Comparison of ENCODE assay signal across 18 mouse cellular contexts in genomic region chr2:13634866-13635265, GRCm38 (mm10).
DNase-seq lines count a peak whose midpoint lies in the region; ATAC-seq and TF ChIP-seq lines count a peak whose summit lies in the region.
"Had no signal": no experiment of that assay in that cellular context is flagged by ENCODE, and none has a peak within 500 bp of the region (broad histone marks: within the 10 kb centered on the region; RNA-seq: fewer than 3 reads in every experiment).

No protein-coding gene starts in this region.

- ATAC-seq in liver, postnatal 0 days, result no peak
- ATAC-seq: forebrain, embryonic 16.5 days had no signal

- no peak for TF ChIP-seq CTCF in liver, postnatal 0 days (IDR thresholded peaks at IDR 0.05; ENCODE audit: low read depth)

- no peak overlapping the region for H3K9ac ChIP-seq in liver, postnatal 0 days (replicated peaks)
- H3K9ac ChIP-seq: embryonic facial prominence, embryonic 12.5 days; neural tube, embryonic 15.5 days had no signal

- H3K27ac ChIP-seq in liver, postnatal 0 days (ENCODE audit: low read depth), result no peak overlapping the region
- H3K27ac ChIP-seq: embryonic facial prominence, embryonic 12.5 days; neural tube, embryonic 15.5 days had no signal

- TF ChIP-seq EP300 in liver, postnatal 0 days (IDR thresholded peaks at IDR 0.05; ENCODE audit: low read depth), result no peak

- H3K4me2 ChIP-seq in liver, postnatal 0 days (ENCODE audit: low read depth, low read length), result no peak overlapping the region
- H3K4me2 ChIP-seq: embryonic facial prominence, embryonic 12.5 days; neural tube, embryonic 15.5 days had no signal

- peak; percentile 16 for DNase-seq in heart, adult 11 months
- no peak for DNase-seq in heart, postnatal 25 days (ENCODE audit: low spot score)
- DNase-seq in lung, postnatal 10 days, result peak; percentile 2
- no peak for DNase-seq in lung, postnatal 36 days
- DNase-seq in NIH3T3 (ENCODE audit: low read depth), result peak; percentile 8
- peak; percentile 9 for DNase-seq in splenic B cell, adult 2 months (ENCODE audit: low read depth, low spot score)
- DNase-seq in adrenal gland, adult 18-20 months (ENCODE audit: low spot score in 2 of 2), result no peak
- DNase-seq in liver, postnatal 0 days, result no peak
- DNase-seq: cerebellum, adult 18-20 months; heart, postnatal 14 days; kidney, postnatal 4 days; liver; lung, postnatal 14 days; right cerebral cortex, postnatal 14 days; thymus, postnatal 36 days had no signal

- intact Hi-C loops in heart, postnatal 25 days (cut with DNase I), result no loop called here

- no peaks in the 10 kb centered on the region for H3K36me3 ChIP-seq in splenic B cell, adult 2 months (ENCODE audit: control insufficient read depth, insufficient read depth, low read length, poor library complexity, severe bottlenecking)
- H3K36me3 ChIP-seq in liver, postnatal 0 days (replicated peaks; ENCODE audit: insufficient read depth, low read length), result no peaks in the 10 kb centered on the region
- H3K36me3 ChIP-seq: embryonic facial prominence, embryonic 12.5 days; neural tube, embryonic 15.5 days had no signal

- no peaks in the 10 kb centered on the region for H3K27me3 ChIP-seq in splenic B cell, adult 2 months (ENCODE audit: control insufficient read depth, insufficient read depth, low read length, poor library complexity, severe bottlenecking)
- H3K27me3 ChIP-seq in liver, postnatal 0 days (ENCODE audit: insufficient read depth, low read length), result no peaks in the 10 kb centered on the region
- H3K27me3 ChIP-seq: embryonic facial prominence, embryonic 12.5 days; neural tube, embryonic 15.5 days had no signal

- no peaks in the 10 kb centered on the region for H3K4me1 ChIP-seq in liver, postnatal 0 days (ENCODE audit: insufficient read depth)
- H3K4me1 ChIP-seq: embryonic facial prominence, embryonic 12.5 days had no signal

- WGBS in liver, postnatal 0 days (ENCODE audit: insufficient replicate concordance), result 66% methylated on average over 1 of the region's 1 CpGs

- H3K9me3 ChIP-seq in liver, postnatal 0 days (ENCODE audit: low read length), result no peaks in the 10 kb centered on the region
- H3K9me3 ChIP-seq: embryonic facial prominence, embryonic 12.5 days; neural tube, embryonic 15.5 days had no signal

- no peak overlapping the region for H3K4me3 ChIP-seq in liver, postnatal 0 days (ENCODE audit: low read depth, low read length)
- H3K4me3 ChIP-seq: embryonic facial prominence, embryonic 12.5 days; neural tube, embryonic 15.5 days had no signal

Comparison
In these comparisons a context has a peak if more than half of its experiments do, and no peak if none do; other contexts are left out.
1. DNase-seq: peak in heart, adult 11 months (single experiment), lung, postnatal 10 days (single experiment), NIH3T3 (single experiment) and splenic B cell, adult 2 months (single experiment); none in heart, postnatal 25 days (single experiment), lung, postnatal 36 days (single experiment), adrenal gland, adult 18-20 months (0 of 2) and liver, postnatal 0 days (single experiment).